Mouse (Mus musculus) cerebellum, postnatal 36 days (tissue): ENCODE results near the gene Tnfsf8.

Experiments
- DNase-seq, 2 experiments: peaks; one replicate each; pipeline ENCODE4 v3.0.0; 2021 to 2022; ENCODE audit warnings: mixed read lengths in 2 of 2

Gene Tnfsf8

GRCm38 (mm10) chr4:63840457-63840856, 20.7 kb downstream of the Tnfsf8 start:
- no peak for DNase-seq

- DNase-seq, result no peak
These were observed 38.0 kb downstream of the Tnfsf8 start for GRCm38 (mm10) chr4:63823136-63823535.

- no peak for DNase-seq
These were observed 43.6 kb downstream of the Tnfsf8 start for GRCm38 (mm10) chr4:63817505-63817904.

- no peak for DNase-seq
These were observed 45.5 kb downstream of the Tnfsf8 start for GRCm38 (mm10) chr4:63815668-63816067.

GRCm38 (mm10) chr4:63798083-63798482, 63.1 kb downstream of the Tnfsf8 start:
- no peak for DNase-seq

GRCm38 (mm10) chr4:63796527-63796926, 64.6 kb downstream of the Tnfsf8 start:
- no peak for DNase-seq

DNA sequence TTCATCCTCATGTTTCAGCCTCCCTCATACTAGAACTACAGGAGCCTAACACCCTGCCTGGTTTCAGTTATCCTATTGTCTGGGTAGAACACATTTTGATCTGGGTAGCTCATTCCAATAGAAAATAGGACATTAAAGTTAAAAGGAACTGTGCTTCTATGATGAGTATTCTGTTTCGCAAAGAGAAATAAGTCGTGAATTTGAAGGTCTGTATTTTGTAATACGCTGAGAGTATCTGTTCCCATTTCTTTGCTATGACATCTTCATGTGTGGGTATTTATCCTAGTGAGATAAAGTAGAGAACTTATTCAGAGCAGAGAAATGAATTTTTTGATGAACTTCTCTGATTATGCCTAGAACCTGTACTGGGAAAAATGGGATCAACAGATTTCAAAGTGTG, 68.8 kb downstream of the Tnfsf8 start:
- no peak for DNase-seq

- no peak for DNase-seq
These were observed 75.7 kb downstream of the Tnfsf8 start for GRCm38 (mm10) chr4:63785466-63785865.

GRCm38 (mm10) chr4:63783826-63784225, 77.3 kb downstream of the Tnfsf8 start:
- DNase-seq, result no peak

GRCm38 (mm10) chr4:63782970-63783613, 78.1 kb downstream of the Tnfsf8 start:
- DNase-seq, result no peak
